Mouse (Mus musculus) forebrain, postnatal 0 days (tissue): ENCODE data around the gene Slc36a1. TPM values are rescaled to one million over a fixed set of nuclear protein-coding genes. Genes with fewer than 3 reads are reported as not detected.

Experiments used
- ATAC-seq: fragments of 200-750 bp; cut with Nextera tagmentation; 2 replicates; pipeline ENCODE4 v1.8.0; 2017; ENCODE audit warnings: mild to moderate bottlenecking, moderate library complexity
- DNase-seq: peaks from one replicate; pipeline ENCODE4 v3.0.0-alpha.2; 2015
- H3K27ac ChIP-seq: fragments of 300-500 bp; sonication (generic); 2 replicates; pipeline ENCODE4 v1.5.1; 2014; ENCODE audit warnings: low read depth, mild to moderate bottlenecking, antibody characterized with exemption, low read length, moderate library complexity, mixed read lengths
- H3K27me3 ChIP-seq: fragments of 300-500 bp; sonication (generic); 2 replicates; pipeline ENCODE4 v1.6.1; 2014; ENCODE audit warnings: mild to moderate bottlenecking, low read length, mixed read lengths; ENCODE audit not compliant: insufficient read depth
- H3K36me3 ChIP-seq: fragments of 300-500 bp; sonication (generic); 2 replicates; pipeline ENCODE4 v1.6.1; 2014; ENCODE audit warnings: mild to moderate bottlenecking, moderate library complexity; ENCODE audit not compliant: insufficient read depth
- H3K4me1 ChIP-seq: fragments of 300-500 bp; sonication (generic); 2 replicates; pipeline ENCODE4 v1.6.1; 2014; ENCODE audit warnings: antibody characterized with exemption; ENCODE audit not compliant: insufficient read depth
- H3K4me2 ChIP-seq: fragments of 300-500 bp; sonication (generic); 2 replicates; pipeline ENCODE4 v1.6.1; 2014; ENCODE audit warnings: low read depth, mild to moderate bottlenecking, moderate library complexity
- H3K4me3 ChIP-seq: fragments of 300-500 bp; sonication (generic); 2 replicates; pipeline ENCODE4 v1.5.1; 2014; ENCODE audit warnings: low read depth, low read length, mixed read lengths
- H3K9ac ChIP-seq: fragments of 300-500 bp; sonication (generic); 2 replicates; pipeline ENCODE4 v1.6.1; 2014; ENCODE audit warnings: mild to moderate bottlenecking
- H3K9me3 ChIP-seq: fragments of 300-500 bp; sonication (generic); 2 replicates; pipeline ENCODE4 v1.6.1; 2016; ENCODE audit warnings: low read length
- CTCF ChIP-seq: sonication (generic); IDR thresholded peaks from 2 replicates; pipeline ENCODE4 v1.5.1; 2016; ENCODE audit warnings: antibody characterized with exemption, control low read depth, low read depth
- WGBS: fragments of 180-500 bp; shearing (Covaris S2); extraction: QIAGEN DNeasy Blood & Tissue Kit; methylation state at CpG from one replicate; pipeline ENCODE4 v1.1.7; 2014; 5-methylcytosine and 5-hydroxymethylcytosine counted together
- polyA plus RNA-seq: library from polyadenylated mRNA; unstranded; fragments of >200 nt; fragmentation: Nextera tagmentation; extraction: Ambion mirVana; gene quantifications from 2 replicates; pipeline ENCODE4 v1.2.1, GENCODE M21; 2015
- total RNA-seq: library from RNA; depleted of rRNA; stranded (reverse); fragments of >200 nt; gene quantifications from 2 replicates; pipeline ENCODE4 v1.2.3, GENCODE M21; 2014

Slc36a1 gene
- total and polyA plus RNA-seq, 2 experiments from 2014 or later, result 1.5 to 19.0 TPM

DNA sequence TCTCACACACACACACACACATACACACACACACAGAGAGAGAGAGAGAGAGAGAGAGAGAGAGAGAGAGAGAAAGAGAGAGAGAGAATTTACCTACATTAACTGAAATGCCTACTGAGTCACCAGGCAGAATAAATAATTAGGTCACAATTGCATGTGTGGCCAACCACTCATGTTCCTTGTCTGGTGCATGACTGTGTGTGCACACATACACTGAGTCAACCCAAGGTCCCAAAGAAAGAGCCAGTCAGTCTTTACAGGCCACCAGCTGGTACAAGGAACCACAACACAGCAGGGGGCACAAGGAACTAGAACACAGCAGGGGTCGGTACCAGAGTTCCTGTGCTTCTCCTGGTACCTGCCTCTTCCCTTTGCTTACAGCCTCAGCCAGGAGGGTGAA, 32.7 kb downstream of the Slc36a1 start:
- no peak for ATAC-seq
- WGBS, result 63% methylated on average over 1 of the region's 1 CpGs
- Histone ChIP-seq H3K27me3 (no peaks in the 10 kb centered on the region), H3K27ac (no peak overlapping the region), H3K4me1 (no peaks in the 10 kb centered on the region), H3K36me3 (peaks cover 12% of the 10 kb centered on the region), H3K9ac (no peak overlapping the region), H3K9me3 (no peaks in the 10 kb centered on the region), H3K4me3 (no peak overlapping the region), H3K4me2 (no peak overlapping the region)
- no peak for TF ChIP-seq CTCF
- DNase-seq, result no peak

DNA sequence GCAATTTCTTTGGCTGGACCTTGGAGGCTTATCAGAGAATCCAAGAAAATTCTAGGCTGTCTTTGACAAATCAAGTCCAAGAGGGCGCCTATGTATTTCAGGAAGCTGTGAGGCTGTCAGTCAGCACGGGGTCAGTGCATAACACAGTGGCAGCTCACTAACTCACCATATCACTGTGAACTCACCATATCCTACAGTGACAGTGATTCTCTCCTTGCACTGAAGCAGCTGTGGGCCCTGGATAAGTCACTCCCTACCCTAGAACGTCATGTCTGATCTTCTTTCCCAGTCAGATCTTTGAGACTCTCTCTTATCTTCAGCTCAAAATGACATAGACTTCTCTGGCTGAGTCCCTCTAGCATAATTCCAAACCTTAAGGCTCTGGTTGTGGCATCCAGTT, 35.3 kb downstream of the Slc36a1 start:
- no peak for ATAC-seq
- Histone ChIP-seq H3K4me1 (no peaks in the 10 kb centered on the region), H3K4me3 (no peak overlapping the region), H3K9me3 (no peaks in the 10 kb centered on the region), H3K4me2 (no peak overlapping the region), H3K9ac (no peak overlapping the region), H3K27ac (no peak overlapping the region), H3K27me3 (no peaks in the 10 kb centered on the region), H3K36me3 (no peaks in the 10 kb centered on the region)
- DNase-seq, result no peak
- TF ChIP-seq CTCF, result no peak
- WGBS, result 77% methylated on average over 3 of the region's 3 CpGs

DNA sequence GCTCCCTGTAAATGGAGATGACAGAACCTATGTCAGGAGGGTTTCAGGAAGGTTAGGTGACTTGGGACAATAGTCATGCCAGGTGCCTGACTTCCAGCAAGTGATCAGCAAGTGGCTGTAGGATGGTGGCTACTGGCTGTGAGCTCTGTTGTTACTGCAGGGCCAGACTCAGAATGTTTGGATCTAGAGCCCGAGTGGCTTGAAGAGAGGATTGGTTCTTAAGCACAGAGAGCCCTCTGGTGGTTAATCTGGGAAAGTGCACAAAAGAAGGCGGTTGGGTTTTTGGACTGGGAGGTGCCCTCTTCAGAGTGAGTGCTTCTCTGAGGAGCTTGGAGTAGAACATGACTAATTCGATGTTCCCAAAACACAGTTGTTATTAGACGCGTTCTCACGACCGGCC, 36.4 kb downstream of the Slc36a1 start:
- Histone ChIP-seq H3K4me3 (no peak overlapping the region), H3K9ac (no peak overlapping the region), H3K4me1 (no peaks in the 10 kb centered on the region), H3K4me2 (no peak overlapping the region), H3K9me3 (no peaks in the 10 kb centered on the region), H3K27ac (no peak overlapping the region), H3K27me3 (no peaks in the 10 kb centered on the region), H3K36me3 (no peaks in the 10 kb centered on the region)
- peak; percentile 74 for TF ChIP-seq CTCF
- ATAC-seq (peak; percentile 48), DNase-seq (peak; percentile 67)
- WGBS, result 66% methylated on average over 7 of the region's 7 CpGs

DNA sequence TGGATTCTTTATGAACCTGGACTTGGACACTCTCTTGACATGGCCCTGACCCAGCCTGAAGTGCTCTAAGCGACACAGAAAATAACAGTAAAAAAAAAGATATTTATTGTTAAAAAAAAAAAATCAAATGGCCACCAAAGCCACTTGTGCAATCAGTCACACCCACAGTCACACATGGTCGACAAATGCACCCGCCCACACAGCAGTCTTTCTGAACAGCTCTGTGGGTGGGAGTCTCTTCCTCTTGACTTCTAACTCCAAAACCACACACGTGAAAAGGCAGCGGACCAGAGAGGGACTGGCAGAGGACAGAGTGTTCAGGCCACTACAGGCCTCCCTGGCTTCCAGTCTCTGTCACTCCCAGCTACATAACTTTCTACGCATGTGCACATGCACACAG, 46.4 kb downstream of the Slc36a1 start:
- DNase-seq, result no peak
- WGBS, result 85% methylated on average over 6 of the region's 6 CpGs

DNA sequence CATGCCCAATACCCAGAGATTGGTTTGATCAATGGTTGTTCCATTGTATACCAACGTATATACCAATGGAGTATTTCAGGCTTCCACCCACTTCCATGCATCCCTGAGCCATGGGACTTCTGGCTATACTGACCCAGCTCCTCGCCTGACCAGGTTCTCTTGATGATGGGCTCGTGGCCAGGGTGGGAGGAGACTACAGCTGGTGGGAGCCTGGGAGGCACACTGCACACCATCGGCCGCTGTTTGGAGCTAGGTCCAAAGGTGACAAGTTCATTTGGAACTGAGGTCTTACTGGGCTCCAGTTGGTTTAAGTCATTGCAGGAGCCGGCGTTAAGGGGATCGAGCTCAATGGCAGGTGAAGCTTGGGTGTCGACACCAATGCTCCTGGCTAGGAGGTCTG, 49.2 kb downstream of the Slc36a1 start:
- ATAC-seq (no peak), DNase-seq (no peak)
- Histone ChIP-seq H3K4me1 (no peaks in the 10 kb centered on the region), H3K9ac (no peak overlapping the region), H3K36me3 (no peaks in the 10 kb centered on the region), H3K9me3 (no peaks in the 10 kb centered on the region), H3K4me2 (no peak overlapping the region), H3K4me3 (no peak overlapping the region), H3K27ac (no peak overlapping the region), H3K27me3 (no peaks in the 10 kb centered on the region)
- 88% methylated on average over 9 of the region's 9 CpGs for WGBS
- TF ChIP-seq CTCF, result no peak

More for the DNA sequence above, 46.4 kb downstream of the Slc36a1 start:
- Histone ChIP-seq H3K4me1 (no peaks in the 10 kb centered on the region), H3K9ac (no peak overlapping the region), H3K9me3 (no peaks in the 10 kb centered on the region), H3K27me3 (no peaks in the 10 kb centered on the region), H3K27ac (no peak overlapping the region), H3K4me3 (no peak overlapping the region), H3K4me2 (no peak overlapping the region), H3K36me3 (no peaks in the 10 kb centered on the region)
- TF ChIP-seq CTCF, result no peak
- no peak for ATAC-seq

DNA sequence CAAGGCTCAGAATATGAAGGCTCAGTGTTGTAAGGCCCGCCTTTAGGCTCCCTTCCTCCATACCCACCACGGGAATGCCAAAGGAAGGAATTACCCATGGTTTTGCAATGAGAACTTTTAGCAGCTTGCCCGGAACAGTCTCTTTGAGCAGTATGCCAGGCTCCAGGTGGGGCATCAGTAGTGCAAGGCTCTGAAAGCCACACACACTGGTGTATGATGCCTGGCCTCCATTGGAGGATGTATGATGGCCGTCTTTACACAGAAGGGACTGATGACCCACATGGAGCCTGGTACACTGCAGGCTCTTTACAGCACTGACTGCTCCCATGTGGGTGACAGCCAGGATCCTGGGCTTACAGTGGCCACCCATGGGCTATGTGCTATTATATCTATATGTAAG, 57.0 kb downstream of the Slc36a1 start:
- H3K4me1 ChIP-seq, result no peaks in the 10 kb centered on the region
- no peaks in the 10 kb centered on the region for H3K27me3 ChIP-seq
- H3K9me3 ChIP-seq, result no peaks in the 10 kb centered on the region
- TF ChIP-seq CTCF, result no peak
- no peak overlapping the region for H3K4me2 ChIP-seq
- ATAC-seq, result no peak
- no peak overlapping the region for H3K27ac ChIP-seq
- H3K36me3 ChIP-seq, result no peaks in the 10 kb centered on the region
- no peak overlapping the region for H3K9ac ChIP-seq
- no peak overlapping the region for H3K4me3 ChIP-seq
- no peak for DNase-seq
- 88% methylated on average over 4 of the region's 4 CpGs for WGBS

DNA sequence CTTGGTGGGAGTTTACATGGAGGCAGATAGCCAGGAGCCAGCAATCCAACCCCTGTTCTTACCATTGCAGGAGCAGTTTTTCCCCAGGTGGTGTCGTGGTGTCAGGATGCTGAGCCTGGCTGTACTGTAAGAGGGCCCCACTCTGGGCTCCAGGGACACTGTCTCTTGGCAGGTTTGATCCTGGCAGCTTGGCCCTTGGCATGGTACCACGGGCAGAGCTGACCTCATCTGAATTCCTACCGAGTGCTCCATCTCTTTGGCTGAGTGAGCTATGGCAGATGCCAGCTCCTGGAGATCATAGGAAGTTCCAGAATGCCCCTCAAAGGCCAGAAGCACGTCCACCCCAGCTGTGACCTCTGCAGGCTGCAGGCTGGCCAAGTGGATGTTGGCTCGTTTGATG, 57.9 kb downstream of the Slc36a1 start:
- no peaks in the 10 kb centered on the region for H3K27me3 ChIP-seq
- 54% methylated on average over 5 of the region's 5 CpGs for WGBS
- H3K4me3 ChIP-seq, result no peak overlapping the region
- H3K4me1 ChIP-seq, result no peaks in the 10 kb centered on the region
- no peaks in the 10 kb centered on the region for H3K36me3 ChIP-seq
- no peak overlapping the region for H3K9ac ChIP-seq
- H3K9me3 ChIP-seq, result no peaks in the 10 kb centered on the region
- ATAC-seq (peak; percentile 40; the same call in 1 of the 2 replicates), DNase-seq (peak; percentile 15)
- no peak overlapping the region for H3K4me2 ChIP-seq
- no peak overlapping the region for H3K27ac ChIP-seq
- no peak for TF ChIP-seq CTCF

DNA sequence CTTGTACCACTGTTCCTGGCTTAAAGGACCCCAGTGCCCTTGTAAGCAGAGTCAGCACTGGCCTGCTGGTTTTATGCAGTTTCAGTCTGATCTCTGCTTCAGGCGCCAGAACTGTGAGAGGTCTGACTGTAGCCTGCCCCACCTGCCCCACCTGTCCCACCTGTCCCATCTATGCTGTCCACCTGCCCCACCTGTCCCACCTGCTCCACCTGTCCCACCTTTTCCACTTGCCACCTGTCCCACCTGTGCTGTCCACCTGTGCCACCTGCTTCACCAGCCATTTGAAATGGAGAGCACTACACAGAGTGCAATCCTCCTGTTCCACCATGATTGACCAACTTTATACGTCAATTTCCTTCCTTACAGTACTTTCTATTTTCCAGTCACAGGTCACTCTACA, 60.2 kb downstream of the Slc36a1 start:
- Histone ChIP-seq H3K9ac (no peak overlapping the region), H3K27me3 (no peaks in the 10 kb centered on the region), H3K27ac (no peak overlapping the region), H3K4me2 (no peak overlapping the region), H3K4me1 (no peaks in the 10 kb centered on the region), H3K9me3 (no peaks in the 10 kb centered on the region), H3K4me3 (no peak overlapping the region), H3K36me3 (no peaks in the 10 kb centered on the region)
- no peak for DNase-seq
- ATAC-seq, result no peak
- WGBS, result 83% methylated on average over 2 of the region's 2 CpGs
- TF ChIP-seq CTCF, result no peak
